Mouse (Mus musculus): Measurements from ENCODE around the gene Aars. TPM values are rescaled to one million over a fixed set of nuclear protein-coding genes. Genes with fewer than 3 reads are reported as not detected.
"Not testable (repeated sequence)": the region's sequence is repeated elsewhere in the genome, so short reads cannot be mapped to it uniquely, and the experiment has no call there.

Aars gene
- polyA plus RNA-seq, 1 experiment, result 4.3 TPM

DNA sequence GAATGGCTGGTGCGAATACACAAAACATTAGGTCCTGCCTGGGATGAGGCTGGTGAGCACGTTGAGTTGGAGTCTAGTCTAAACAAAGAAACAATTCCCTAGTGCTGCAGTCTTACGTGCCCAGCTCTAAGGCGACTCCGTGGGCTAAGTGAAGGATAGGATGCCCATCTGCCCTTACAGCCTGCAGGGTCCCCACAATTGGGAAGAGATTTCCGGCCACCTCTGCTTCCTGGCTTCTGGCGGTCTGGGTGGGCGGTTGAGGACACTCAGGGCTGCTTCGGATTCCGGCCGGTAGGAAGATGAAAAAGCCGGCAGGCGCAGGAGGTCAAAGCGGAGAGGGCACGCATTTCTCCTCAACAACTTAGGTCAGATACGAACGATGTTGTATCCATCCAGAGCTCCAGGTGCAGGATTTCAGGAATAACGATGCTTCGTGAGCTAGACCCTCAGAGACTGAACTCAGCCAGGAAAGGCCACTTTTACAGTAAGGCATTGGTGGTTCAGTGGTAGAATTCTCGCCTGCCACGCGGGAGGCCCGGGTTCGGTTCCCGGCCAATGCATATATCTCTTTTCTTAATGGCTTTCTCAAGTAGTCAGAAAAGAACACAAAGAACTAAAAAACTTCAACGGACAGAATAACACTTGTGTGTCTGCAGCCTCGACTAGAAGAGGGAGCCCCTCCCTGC lies 29.3 kb downstream of the Aars start:
- H3K4me1 ChIP-seq (ENCODE audit: control insufficient read depth), result peaks cover 53% of the 10 kb centered on the region
- H3K27me3 ChIP-seq (ENCODE audit: control insufficient read depth), result peaks cover 18% of the 10 kb centered on the region
- H3K4me3 ChIP-seq (replicated peaks), result peak overlapping the region; percentile 72
- peaks cover 17% of the 10 kb centered on the region for H3K36me3 ChIP-seq (ENCODE audit: control insufficient read depth)
- no peaks in the 10 kb centered on the region for H3K9me3 ChIP-seq (ENCODE audit: control insufficient read depth, low read length)
- no peak for TF ChIP-seq TAL1 (IDR thresholded peaks at IDR 0.05; ENCODE audit: low read length)
- no peak for TF ChIP-seq GATA1 (IDR thresholded peaks at IDR 0.05; ENCODE audit: low read length)

DNA sequence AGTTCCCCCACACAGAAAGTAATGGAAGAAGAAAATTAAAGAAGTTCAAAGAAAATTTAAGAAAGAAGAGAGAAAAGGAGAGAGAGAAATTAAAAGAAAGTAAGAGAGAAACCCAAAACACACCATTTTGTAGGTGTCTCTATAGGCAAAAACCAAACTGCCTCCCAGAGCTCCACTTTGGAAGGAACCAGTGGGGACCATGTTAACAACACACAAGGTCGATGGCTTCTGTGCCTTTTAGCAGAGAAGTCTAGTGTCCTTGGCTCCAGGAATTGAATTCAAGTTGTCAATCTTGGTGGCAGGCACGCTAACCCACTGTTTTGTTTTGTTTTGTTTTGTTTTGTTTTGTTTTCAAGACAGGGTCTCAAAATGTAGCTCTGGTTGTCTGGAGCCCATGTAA lies 29.9 kb downstream of the Aars start:
- H3K4me1 ChIP-seq (ENCODE audit: control insufficient read depth), result peaks cover 48% of the 10 kb centered on the region
- peaks cover 11% of the 10 kb centered on the region for H3K36me3 ChIP-seq (ENCODE audit: control insufficient read depth)
- no peak overlapping the region for H3K4me3 ChIP-seq (replicated peaks)

DNA sequence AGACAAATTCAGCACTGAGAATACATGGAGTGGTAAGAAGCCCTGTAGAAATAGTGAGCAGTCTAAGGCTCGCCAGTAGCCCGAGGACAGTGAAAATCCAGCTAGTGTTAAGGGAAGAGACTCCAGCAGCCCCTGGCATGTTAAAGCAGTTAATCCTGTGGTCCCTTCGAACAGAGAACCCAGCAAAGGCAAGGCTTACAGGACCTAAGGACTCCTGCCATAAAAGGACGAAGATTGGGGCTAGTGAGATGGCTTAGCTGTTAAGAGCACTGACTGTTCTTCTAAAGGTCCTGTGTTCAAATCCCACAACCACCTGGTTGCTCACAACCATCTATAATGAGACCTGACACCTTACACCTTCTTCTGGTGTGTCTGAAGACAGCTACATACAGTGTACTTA lies 33.4 kb downstream of the Aars start:
- Histone ChIP-seq H3K4me3 (replicated peaks) (no peak overlapping the region), H3K9me3 (ENCODE audit: control insufficient read depth, low read length) (no peaks in the 10 kb centered on the region), H3K27me3 (ENCODE audit: control insufficient read depth) (peaks cover 22% of the 10 kb centered on the region), H3K36me3 (ENCODE audit: control insufficient read depth) (no peaks in the 10 kb centered on the region), H3K4me1 (ENCODE audit: control insufficient read depth) (peaks cover 26% of the 10 kb centered on the region)
- TF ChIP-seq GATA1 (IDR thresholded peaks at IDR 0.05; ENCODE audit: low read length), result no peak
- TF ChIP-seq TAL1 (IDR thresholded peaks at IDR 0.05; ENCODE audit: low read length), result no peak

More for the DNA sequence above, 29.9 kb downstream of the Aars start:
- H3K9me3 ChIP-seq (ENCODE audit: control insufficient read depth, low read length), result no peaks in the 10 kb centered on the region
- H3K27me3 ChIP-seq (ENCODE audit: control insufficient read depth), result peaks cover 18% of the 10 kb centered on the region
- TF ChIP-seq GATA1 (IDR thresholded peaks at IDR 0.05; ENCODE audit: low read length), result no peak
- TF ChIP-seq TAL1 (IDR thresholded peaks at IDR 0.05; ENCODE audit: low read length), result no peak

DNA sequence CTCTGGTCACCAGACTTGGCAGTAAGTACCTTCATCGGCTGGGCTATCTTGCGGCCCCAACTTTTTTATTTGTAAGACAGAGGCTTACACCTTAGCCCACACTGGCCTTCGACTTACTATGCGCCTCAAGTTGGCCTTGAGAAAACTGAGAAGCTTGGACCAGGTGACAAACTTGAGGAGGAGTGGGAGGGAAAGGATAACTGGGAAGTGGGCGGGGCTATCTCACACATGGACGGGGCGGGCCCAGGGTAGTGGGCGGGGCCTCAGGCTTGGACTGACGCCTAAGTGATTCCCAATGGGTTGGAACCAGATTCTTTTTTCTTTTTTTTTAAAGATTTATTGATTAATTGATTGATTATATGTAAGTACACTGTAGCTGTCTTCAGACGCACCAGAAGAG lies 34.5 kb downstream of the Aars start:
- peaks cover 22% of the 10 kb centered on the region for H3K27me3 ChIP-seq (ENCODE audit: control insufficient read depth)
- H3K9me3 ChIP-seq (ENCODE audit: control insufficient read depth, low read length), result no peaks in the 10 kb centered on the region
- TF ChIP-seq GATA1 (IDR thresholded peaks at IDR 0.05; ENCODE audit: low read length), result no peak
- no peak for TF ChIP-seq TAL1 (IDR thresholded peaks at IDR 0.05; ENCODE audit: low read length)
- H3K4me1 ChIP-seq (ENCODE audit: control insufficient read depth), result peaks cover 16% of the 10 kb centered on the region
- H3K36me3 ChIP-seq (ENCODE audit: control insufficient read depth), result no peaks in the 10 kb centered on the region
- H3K4me3 ChIP-seq (replicated peaks), result no peak overlapping the region

DNA sequence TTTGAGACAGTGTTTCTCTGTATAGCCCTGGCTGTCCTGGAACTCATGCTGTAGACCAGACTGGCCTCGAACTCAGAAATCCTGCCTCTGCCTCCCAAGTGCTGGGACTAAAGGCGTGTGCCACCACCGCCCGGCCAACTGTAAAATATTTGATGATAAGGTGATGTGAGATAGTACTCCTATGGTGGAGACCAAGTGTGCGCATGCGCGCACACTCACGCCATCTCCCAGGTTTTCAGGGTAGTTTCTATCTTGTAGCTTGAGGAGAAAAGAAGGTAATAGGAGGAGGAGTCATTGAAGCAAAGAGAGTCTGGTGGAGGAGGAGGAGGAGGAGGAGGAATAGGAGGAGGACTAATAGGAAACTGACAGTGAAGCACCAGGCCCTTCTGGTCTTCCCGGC lies 35.7 kb downstream of the Aars start:
- H3K27me3 ChIP-seq (ENCODE audit: control insufficient read depth), result peaks cover 21% of the 10 kb centered on the region
- H3K36me3 ChIP-seq (ENCODE audit: control insufficient read depth); H3K4me3 ChIP-seq (replicated peaks); H3K4me1 ChIP-seq (ENCODE audit: control insufficient read depth); H3K9me3 ChIP-seq (ENCODE audit: control insufficient read depth, low read length): not testable (repeated sequence)

DNA sequence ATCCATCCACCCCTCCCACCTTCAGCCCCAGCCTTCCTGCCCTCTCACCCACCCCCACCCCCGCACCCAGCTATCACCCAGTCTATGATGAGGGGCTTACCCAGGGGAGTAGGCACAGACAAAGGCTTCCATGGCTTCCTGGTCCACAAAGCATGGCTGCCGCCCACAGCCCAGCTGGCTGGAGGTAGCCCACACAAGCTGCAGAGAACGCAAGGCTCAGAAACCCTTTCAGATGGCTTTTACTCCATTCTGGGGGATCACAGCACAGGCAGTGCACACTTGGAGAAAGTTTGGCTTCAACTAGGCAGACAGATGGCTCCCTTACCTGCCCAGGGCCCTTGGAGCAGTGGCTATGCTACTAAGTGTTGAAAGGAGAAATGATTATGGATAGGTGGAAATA lies 43.0 kb downstream of the Aars start:
- TF ChIP-seq TAL1 (IDR thresholded peaks at IDR 0.05; ENCODE audit: low read length) (no peak), GATA1 (IDR thresholded peaks at IDR 0.05; ENCODE audit: low read length) (no peak)
- H3K4me3 ChIP-seq (replicated peaks), result no peak overlapping the region
- peaks cover under 1% of the 10 kb centered on the region; the same call in 1 of the 2 replicates for H3K4me1 ChIP-seq (ENCODE audit: control insufficient read depth)
- H3K9me3 ChIP-seq (ENCODE audit: control insufficient read depth, low read length), result peaks cover 6% of the 10 kb centered on the region
- H3K27me3 ChIP-seq (ENCODE audit: control insufficient read depth), result peaks cover 14% of the 10 kb centered on the region
- no peaks in the 10 kb centered on the region for H3K36me3 ChIP-seq (ENCODE audit: control insufficient read depth)

DNA sequence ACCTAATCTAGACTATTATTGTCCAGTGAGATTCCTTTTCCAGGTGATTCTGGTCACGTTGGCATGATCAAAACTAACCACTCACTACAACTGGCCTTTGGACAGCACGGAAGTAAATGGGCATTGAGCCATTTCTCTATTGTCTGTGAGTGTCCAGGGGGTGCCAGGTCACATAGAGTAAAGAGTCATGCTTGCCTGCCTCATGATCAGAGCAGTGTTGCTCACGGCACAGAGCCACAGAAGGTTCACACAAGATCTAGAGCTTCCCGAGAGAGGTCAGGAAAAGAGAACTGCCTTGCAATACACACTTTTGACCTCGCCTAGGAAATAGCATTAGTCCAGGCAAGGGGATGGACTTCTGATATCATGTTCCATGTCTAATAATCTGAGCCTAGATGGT lies 46.5 kb downstream of the Aars start:
- H3K36me3 ChIP-seq (ENCODE audit: control insufficient read depth), result no peaks in the 10 kb centered on the region
- H3K27me3 ChIP-seq (ENCODE audit: control insufficient read depth), result peaks cover 11% of the 10 kb centered on the region
- no peak for TF ChIP-seq GATA1 (IDR thresholded peaks at IDR 0.05; ENCODE audit: low read length)
- no peak for TF ChIP-seq TAL1 (IDR thresholded peaks at IDR 0.05; ENCODE audit: low read length)
- no peak overlapping the region for H3K4me3 ChIP-seq (replicated peaks)
- no peaks in the 10 kb centered on the region for H3K4me1 ChIP-seq (ENCODE audit: control insufficient read depth)
- no peaks in the 10 kb centered on the region; the same call in 1 of the 2 replicates for H3K9me3 ChIP-seq (ENCODE audit: control insufficient read depth, low read length)

DNA sequence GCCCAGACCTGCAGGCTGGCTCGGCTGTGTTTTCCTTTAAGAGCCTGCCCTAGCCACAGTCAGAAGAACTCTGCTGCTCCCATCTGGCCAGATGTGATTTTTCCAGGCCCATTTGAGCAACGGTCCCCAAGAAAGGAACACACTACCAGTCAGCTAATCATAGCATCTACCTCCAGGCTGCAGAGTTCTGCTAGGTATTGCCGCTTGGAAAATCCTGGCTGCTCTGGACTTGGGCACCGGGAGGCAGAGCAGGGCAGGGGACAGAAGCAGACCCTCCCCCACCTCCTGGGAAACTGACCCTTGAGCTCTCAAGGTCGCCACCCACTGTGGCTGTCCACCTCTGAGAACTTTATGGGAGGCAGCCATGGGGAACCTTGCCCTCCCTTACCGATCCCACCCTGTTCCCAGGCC lies 46.9 kb downstream of the Aars start:
- Histone ChIP-seq H3K36me3 (ENCODE audit: control insufficient read depth) (no peaks in the 10 kb centered on the region), H3K27me3 (ENCODE audit: control insufficient read depth) (peaks cover 11% of the 10 kb centered on the region), H3K4me3 (replicated peaks) (no peak overlapping the region), H3K4me1 (ENCODE audit: control insufficient read depth) (no peaks in the 10 kb centered on the region), H3K9me3 (ENCODE audit: control insufficient read depth, low read length) (no peaks in the 10 kb centered on the region; the same call in 1 of the 2 replicates)
- TF ChIP-seq GATA1 (IDR thresholded peaks at IDR 0.05; ENCODE audit: low read length) (no peak), TAL1 (IDR thresholded peaks at IDR 0.05; ENCODE audit: low read length) (no peak)

DNA sequence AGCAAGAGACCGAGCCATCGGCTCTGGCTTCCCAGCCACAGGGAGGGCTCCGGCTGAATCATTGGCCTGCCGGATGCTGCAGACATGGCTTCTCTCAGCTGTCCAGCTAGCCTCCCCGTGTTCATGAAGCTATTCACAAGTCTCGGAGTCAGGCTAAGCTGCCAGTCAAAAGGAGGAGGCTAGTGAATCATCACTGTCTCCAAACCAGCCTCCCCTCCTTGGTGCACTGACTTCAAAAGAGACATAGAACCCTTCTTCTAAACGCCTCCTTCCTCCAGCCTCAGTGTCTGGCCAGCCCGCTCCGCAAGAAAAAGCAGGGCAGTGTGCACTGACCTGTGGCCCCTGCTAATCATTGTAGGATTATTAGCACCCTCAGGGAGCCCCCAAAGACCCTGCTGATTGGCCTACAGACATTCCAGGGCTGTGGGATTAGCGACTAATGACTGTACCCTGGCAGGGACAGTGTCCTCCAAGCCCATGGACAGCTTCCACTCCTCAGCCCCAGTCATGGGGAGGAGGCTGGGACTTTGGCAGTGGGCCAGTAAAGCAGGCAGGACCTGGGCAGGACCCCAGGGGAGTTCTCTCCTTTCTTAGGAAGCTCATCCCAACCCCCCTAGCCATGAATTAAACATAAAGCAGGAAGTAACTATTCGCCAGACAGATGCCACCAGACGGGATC lies 48.8 kb downstream of the Aars start:
- no peaks in the 10 kb centered on the region for H3K36me3 ChIP-seq (ENCODE audit: control insufficient read depth)
- peaks cover 11% of the 10 kb centered on the region for H3K27me3 ChIP-seq (ENCODE audit: control insufficient read depth)
- H3K4me1 ChIP-seq (ENCODE audit: control insufficient read depth), result no peaks in the 10 kb centered on the region
- TF ChIP-seq GATA1 (IDR thresholded peaks at IDR 0.05; ENCODE audit: low read length), result no peak
- no peak overlapping the region for H3K4me3 ChIP-seq (replicated peaks)
- H3K9me3 ChIP-seq (ENCODE audit: control insufficient read depth, low read length), result no peaks in the 10 kb centered on the region

DNA sequence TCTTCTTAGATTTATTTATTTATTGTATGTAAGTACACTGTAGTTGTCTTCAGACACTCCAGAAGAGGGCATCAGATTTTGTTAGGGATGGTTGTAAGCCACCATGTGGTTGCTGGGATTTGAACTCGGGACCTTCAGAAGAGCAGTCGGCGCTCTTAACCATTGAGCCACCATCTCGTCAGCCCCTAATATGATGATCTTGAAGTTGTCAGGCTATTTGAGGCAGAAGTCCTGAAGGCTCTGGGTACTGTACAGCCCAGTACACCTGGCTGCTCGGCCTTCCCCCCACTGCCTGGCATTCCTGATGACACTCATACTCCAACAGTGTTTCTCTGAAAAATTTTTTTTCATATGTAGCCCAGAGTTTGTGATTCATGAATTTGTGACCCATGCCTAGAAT lies 51.0 kb downstream of the Aars start:
- H3K9me3 ChIP-seq (ENCODE audit: control insufficient read depth, low read length); H3K4me3 ChIP-seq (replicated peaks); H3K4me1 ChIP-seq (ENCODE audit: control insufficient read depth); H3K27me3 ChIP-seq (ENCODE audit: control insufficient read depth); H3K36me3 ChIP-seq (ENCODE audit: control insufficient read depth): not testable (repeated sequence)

All from erythroblast, embryonic 14.5 days (primary cell).